Mouse (Mus musculus): ENCODE measurements around the gene Coil. TPM values are rescaled to one million over a fixed set of nuclear protein-coding genes. Genes with fewer than 3 reads are reported as not detected.

Coil gene
- total and polyA plus RNA-seq, 3 experiments = 28.5 to 37.4 (median 35.4) TPM

- Histone ChIP-seq H3K4me2 (ENCODE audit: insufficient read depth, low read depth, poor library complexity, severe bottlenecking) (no peak overlapping the region), H3K9me3 (replicated peaks; ENCODE audit: low read length) (no peaks in the 10 kb centered on the region), H3K36me3 (replicated peaks in 1 of 2; ENCODE audit: control insufficient read depth in 1 of 2, insufficient read depth in 1 of 2, low read length in 1 of 2) (peaks cover 83 to 90% of the 10 kb centered on the region in 2 experiments), H3K27me3 (replicated peaks) (no peaks in the 10 kb centered on the region), H3K4me3 (replicated peaks in 1 of 3; ENCODE audit: low read depth in 2 of 3, low read length in 2 of 3, poor library complexity in 1 of 3) (no peak overlapping the region), H3K9ac (ENCODE audit: insufficient read depth, low read depth) (no peak overlapping the region), H3K79me2 (replicated peaks; ENCODE audit: control insufficient read depth, extremely low read depth, insufficient read depth, poor library complexity, severe bottlenecking) (no peaks in the 10 kb centered on the region), H3K27ac (ENCODE audit: insufficient read depth, low read depth) (no peak overlapping the region), H3K4me1 (ENCODE audit: control insufficient read depth in 1 of 2, insufficient read depth in 2 of 2) (no peaks in the 10 kb centered on the region)
- DNase-seq (ENCODE audit: extremely low read depth) = no peak
- dilution Hi-C loops (cut with MboI; ENCODE audit: extremely low pct_ligation_motif_present, extremely low pct_unique_long_range_greater_than_20kb, low sequenced_read_pairs) (no loop called here), in situ Hi-C loops (cut with MboI; ENCODE audit: low pct_ligation_motif_present, low pct_unique_long_range_greater_than_20kb, low sequenced_read_pairs) (no loop called here)
- TF ChIP-seq POLR2A (IDR thresholded peaks at IDR 0.05; ENCODE audit: low read depth, low read length) = no peak
- no peak for TF ChIP-seq MAFK (IDR thresholded peaks at IDR 0.05; ENCODE audit: insufficient replicate concordance, low read length)
- TF ChIP-seq ELF1 (IDR thresholded peaks at IDR 0.05; ENCODE audit: low read depth, low read length) = no peak
- no peak for TF ChIP-seq USF1 (IDR thresholded peaks at IDR 0.05; ENCODE audit: low read depth, low read length)
Observed at GRCm38 (mm10) chr11:88931692-88932530, 38.1 kb upstream of the Coil start.

GRCm38 (mm10) chr11:88933030-88933429 lies 37.0 kb upstream of the Coil start:
- H3K9ac ChIP-seq (ENCODE audit: insufficient read depth, low read depth) = no peak overlapping the region
- TF ChIP-seq HCFC1 (IDR thresholded peaks at IDR 0.05; ENCODE audit: low read depth, low read length) = no peak
- TF ChIP-seq ZC3H11A (IDR thresholded peaks at IDR 0.05; ENCODE audit: low read depth, low read length) = no peak
- TF ChIP-seq MEF2A (IDR thresholded peaks at IDR 0.05; ENCODE audit: borderline replicate concordance, low read depth, low read length) = no peak
- no peak for TF ChIP-seq JUN (IDR thresholded peaks at IDR 0.05; ENCODE audit: insufficient read depth, low read depth, low read length)
- no peak for TF ChIP-seq UBTF (IDR thresholded peaks at IDR 0.05; ENCODE audit: low read depth, low read length)
- TF ChIP-seq ELF1 (IDR thresholded peaks at IDR 0.05; ENCODE audit: low read depth, low read length) = no peak
- no peak for TF ChIP-seq ZMIZ1 (IDR thresholded peaks at IDR 0.05; ENCODE audit: low read depth, low read length)
- no peak for TF ChIP-seq E2F4 (IDR thresholded peaks at IDR 0.05; ENCODE audit: insufficient replicate concordance, low read depth, low read length)
- TF ChIP-seq USF2 (conservative IDR thresholded peaks at IDR 0.05; ENCODE audit: low read depth, low read length) = no peak
- no peak for TF ChIP-seq POLR2AphosphoS2 (IDR thresholded peaks at IDR 0.05; ENCODE audit: low read depth, low read length)
- TF ChIP-seq BHLHE40 (IDR thresholded peaks at IDR 0.05; ENCODE audit: low read depth, low read length) = no peak
- TF ChIP-seq NELFE (IDR thresholded peaks at IDR 0.05; ENCODE audit: low read depth, low read length) = no peak
- TF ChIP-seq ETS1 (conservative IDR thresholded peaks at IDR 0.05; ENCODE audit: low read depth, low read length) = no peak
- TF ChIP-seq TCF12 (IDR thresholded peaks at IDR 0.05; ENCODE audit: low read depth, low read length) = no peak
- no peak for TF ChIP-seq IRF4 (IDR thresholded peaks at IDR 0.05; ENCODE audit: low read depth, low read length)
- TF ChIP-seq PAX5 (IDR thresholded peaks at IDR 0.05; ENCODE audit: low read length) = no peak
- TF ChIP-seq TBP (conservative IDR thresholded peaks at IDR 0.05; ENCODE audit: low read depth, low read length) = no peak
- no peak for TF ChIP-seq NRF1 (IDR thresholded peaks at IDR 0.05; ENCODE audit: low read depth, low read length)
- no peak for TF ChIP-seq ZKSCAN1 (IDR thresholded peaks at IDR 0.05; ENCODE audit: borderline replicate concordance, low read depth, low read length)
- TF ChIP-seq USF1 (IDR thresholded peaks at IDR 0.05; ENCODE audit: low read depth, low read length) = no peak
- H3K27ac ChIP-seq (ENCODE audit: insufficient read depth, low read depth) = no peak overlapping the region
- DNase-seq (ENCODE audit: extremely low read depth) = no peak
- no peaks in the 10 kb centered on the region for H3K27me3 ChIP-seq (replicated peaks)
- H3K4me2 ChIP-seq (ENCODE audit: insufficient read depth, low read depth, poor library complexity, severe bottlenecking) = no peak overlapping the region
- H3K4me3 ChIP-seq (replicated peaks in 1 of 3; ENCODE audit: low read depth in 2 of 3, low read length in 2 of 3, poor library complexity in 1 of 3) = no peak overlapping the region
- no peaks in the 10 kb centered on the region for H3K9me3 ChIP-seq (replicated peaks; ENCODE audit: low read length)
- in situ Hi-C loops (cut with MboI; ENCODE audit: low pct_ligation_motif_present, low pct_unique_long_range_greater_than_20kb, low sequenced_read_pairs) (no loop called here), dilution Hi-C loops (cut with MboI; ENCODE audit: extremely low pct_ligation_motif_present, extremely low pct_unique_long_range_greater_than_20kb, low sequenced_read_pairs) (no loop called here)
- no peaks in the 10 kb centered on the region for H3K79me2 ChIP-seq (replicated peaks; ENCODE audit: control insufficient read depth, extremely low read depth, insufficient read depth, poor library complexity, severe bottlenecking)
- H3K4me1 ChIP-seq (ENCODE audit: control insufficient read depth in 1 of 2, insufficient read depth in 2 of 2) = no peaks in the 10 kb centered on the region
- peaks cover 84 to 90% of the 10 kb centered on the region in 2 experiments for H3K36me3 ChIP-seq (replicated peaks in 1 of 2; ENCODE audit: control insufficient read depth in 1 of 2, insufficient read depth in 1 of 2, low read length in 1 of 2)
